Mouse (Mus musculus): Measurements from ENCODE around the gene Elovl3.

DNA sequence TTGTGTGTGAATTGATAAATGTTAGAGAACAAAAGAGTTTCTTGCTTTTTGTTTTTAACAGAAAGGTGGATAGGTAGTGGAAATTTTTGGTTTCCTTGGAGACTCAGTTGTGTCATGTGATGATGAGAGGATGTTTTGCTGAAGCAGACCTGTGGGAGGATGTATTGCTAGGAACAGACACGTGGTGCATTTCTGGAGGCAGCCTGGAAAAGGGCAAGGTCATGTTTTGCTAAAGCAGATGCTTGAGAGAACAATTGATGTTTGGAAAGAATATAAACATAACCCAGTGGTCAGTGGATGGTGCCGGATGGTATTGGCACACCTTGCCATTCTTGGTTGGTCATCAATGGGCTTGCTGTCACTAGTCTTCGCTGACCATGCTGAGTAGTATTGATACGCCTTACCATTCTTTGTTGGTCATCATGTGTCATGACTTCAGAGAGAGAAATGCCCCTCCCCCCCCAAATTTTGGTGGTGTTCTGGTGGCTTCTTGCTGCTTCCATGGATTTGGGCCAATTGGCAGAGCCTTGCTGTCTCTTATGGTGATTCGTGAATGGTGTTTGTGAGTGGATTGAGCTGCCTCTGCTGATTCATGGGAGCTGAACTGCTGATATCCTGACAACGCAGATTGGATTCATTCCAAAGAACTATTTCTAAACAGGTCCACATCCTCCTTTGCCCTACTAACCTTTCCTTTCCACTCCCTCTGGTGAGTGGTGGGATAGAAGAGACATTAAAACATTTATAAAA is 28.1 kb upstream of the Elovl3 start:
- no peak for TF ChIP-seq POLR2A (IDR thresholded peaks at IDR 0.05; ENCODE audit: low read depth, low read length)
- no peak for TF ChIP-seq CTCF (IDR thresholded peaks at IDR 0.05; ENCODE audit: borderline replicate concordance, insufficient read depth, low read length)
